Mouse (Mus musculus) heart, adult 11 months (tissue): ENCODE measurements around the gene Agtpbp1.

Experiments used
- DNase-seq: peaks from one replicate; pipeline ENCODE4 v3.0.0; 2022

Gene Agtpbp1

GRCm38 (mm10) chr13:59477928-59478327 lies 107.1 kb downstream of the Agtpbp1 start:
- peak; percentile 30 for DNase-seq

- peak; percentile 79 for DNase-seq
These were observed 107.6 kb downstream of the Agtpbp1 start for GRCm38 (mm10) chr13:59477451-59477850.

- DNase-seq: no peak
These were observed 110.1 kb downstream of the Agtpbp1 start for GRCm38 (mm10) chr13:59474973-59475372.

- peak; percentile 80 for DNase-seq
These were observed 111.7 kb downstream of the Agtpbp1 start for GRCm38 (mm10) chr13:59473341-59473740.

GRCm38 (mm10) chr13:59472222-59472621 lies 112.8 kb downstream of the Agtpbp1 start:
- DNase-seq: peak; percentile 53

- peak; percentile 62 for DNase-seq
These were observed 115.3 kb downstream of the Agtpbp1 start for GRCm38 (mm10) chr13:59469701-59470100.

- DNase-seq: peak; percentile 87
These were observed 116.7 kb downstream of the Agtpbp1 start for GRCm38 (mm10) chr13:59468181-59468802.

GRCm38 (mm10) chr13:59467591-59467990 lies 117.4 kb downstream of the Agtpbp1 start:
- DNase-seq: peak; percentile 98

GRCm38 (mm10) chr13:59460958-59461357 lies 124.1 kb downstream of the Agtpbp1 start:
- DNase-seq: no peak

GRCm38 (mm10) chr13:59456203-59456602 lies 128.8 kb downstream of the Agtpbp1 start:
- DNase-seq: no peak

GRCm38 (mm10) chr13:59454001-59454785 lies 130.8 kb downstream of the Agtpbp1 start:
- DNase-seq: peak; percentile 94

GRCm38 (mm10) chr13:59453582-59453981 lies 131.4 kb downstream of the Agtpbp1 start:
- DNase-seq: no peak

GRCm38 (mm10) chr13:59453045-59453444 lies 132.0 kb downstream of the Agtpbp1 start:
- peak; percentile 92 for DNase-seq

GRCm38 (mm10) chr13:59450840-59451239 lies 134.2 kb downstream of the Agtpbp1 start:
- no peak for DNase-seq

GRCm38 (mm10) chr13:59447130-59447529 lies 137.9 kb downstream of the Agtpbp1 start:
- DNase-seq: peak; percentile 41

- peak; percentile 44 for DNase-seq
These were observed 139.8 kb downstream of the Agtpbp1 start for GRCm38 (mm10) chr13:59445179-59445578.

- peak; percentile 80 for DNase-seq
These were observed 140.7 kb downstream of the Agtpbp1 start for GRCm38 (mm10) chr13:59444371-59444770.

- DNase-seq: no peak
These were observed 145.3 kb downstream of the Agtpbp1 start for GRCm38 (mm10) chr13:59439683-59440082.

- no peak for DNase-seq
These were observed 150.5 kb downstream of the Agtpbp1 start for GRCm38 (mm10) chr13:59434554-59434953.

GRCm38 (mm10) chr13:59431124-59431864 lies 153.7 kb downstream of the Agtpbp1 start:
- peak; percentile 92 for DNase-seq

GRCm38 (mm10) chr13:59429369-59429768 lies 155.7 kb downstream of the Agtpbp1 start:
- DNase-seq: peak; percentile 76

- DNase-seq: peak; percentile 15
These were observed 161.2 kb downstream of the Agtpbp1 start for GRCm38 (mm10) chr13:59423871-59424270.

- peak; percentile 54 for DNase-seq
These were observed 168.3 kb downstream of the Agtpbp1 start for GRCm38 (mm10) chr13:59416530-59417230.
